In the genomic region with DNA sequence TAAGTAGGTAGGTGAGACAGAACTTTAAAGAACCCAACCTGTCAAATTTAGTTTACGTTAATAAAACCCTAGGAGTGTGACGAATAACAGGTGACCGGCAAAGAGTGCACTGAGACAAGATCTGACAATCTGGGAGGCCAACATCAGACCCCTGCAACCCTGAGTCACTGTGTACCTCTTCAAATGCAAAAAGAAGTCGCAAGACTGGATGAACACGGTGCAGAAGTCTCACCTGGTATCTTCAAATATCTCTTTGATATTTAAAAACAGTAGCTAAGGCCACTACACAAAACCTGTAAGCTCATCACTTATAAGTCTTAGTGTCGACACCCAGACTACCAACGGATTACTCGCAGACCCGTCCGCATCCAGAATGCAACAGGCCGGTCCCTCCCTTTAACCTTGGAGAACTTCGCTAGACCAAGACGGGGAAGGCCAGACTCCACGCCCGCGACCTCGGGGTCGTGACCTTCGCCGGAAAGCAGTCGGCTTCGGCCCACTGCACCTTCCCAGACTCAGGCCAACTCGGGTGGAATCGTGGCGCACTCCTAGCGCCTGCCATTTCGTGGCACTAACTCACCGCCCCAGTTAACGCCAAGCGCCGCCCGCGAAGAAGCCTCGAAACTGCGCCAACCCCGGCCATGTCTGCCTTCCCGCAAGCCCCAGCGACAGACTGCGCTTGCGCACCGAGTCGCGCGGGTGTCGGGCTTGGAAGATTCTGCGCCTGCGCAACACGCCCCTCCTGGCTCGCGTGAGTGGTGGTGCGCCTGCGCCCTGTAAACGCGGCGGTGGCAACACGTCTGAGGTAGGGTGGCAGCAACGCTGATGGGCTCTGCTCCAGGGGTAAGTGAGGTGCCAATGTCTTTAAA, we compare ENCODE assay signal across 8 mouse cellular contexts. TPM values are rescaled to one million over a fixed set of nuclear protein-coding genes. Genes with fewer than 3 reads are reported as not detected.
DNase-seq lines count a peak whose midpoint lies in the region; ATAC-seq and TF ChIP-seq lines count a peak whose summit lies in the region.

TSS of gene Sdha (minus strand) at position 715 of the 869 bp plus-strand sequence.
TSS of gene Ccdc127 (plus strand) at position 744 of the 869 bp plus-strand sequence.

- H3K4me3 ChIP-seq in embryonic facial prominence, embryonic 14.5 days (ENCODE audit: low read depth, low read length): peak within 1 kb of the TSS; percentile 60
- peak within 1 kb of the TSS; percentile 86 for H3K4me3 ChIP-seq in limb, embryonic 14.5 days (replicated peaks; ENCODE audit: low read length)
- peak within 1 kb of the TSS; percentile 83 for H3K4me3 ChIP-seq in midbrain, postnatal 0 days (ENCODE audit: low read depth, low read length)

- peak within 1 kb of the TSS; percentile 57 for H3K4me2 ChIP-seq in embryonic facial prominence, embryonic 14.5 days (ENCODE audit: low read depth, low read length)
- H3K4me2 ChIP-seq in limb, embryonic 14.5 days (replicated peaks; ENCODE audit: low read depth, low read length, severe bottlenecking): peak within 1 kb of the TSS; percentile 59
- H3K4me2 ChIP-seq in midbrain, postnatal 0 days (ENCODE audit: low read depth, low read length, poor library complexity, severe bottlenecking): peak within 1 kb of the TSS; percentile 67

- H3K36me3 ChIP-seq in embryonic facial prominence, embryonic 14.5 days (ENCODE audit: control insufficient read depth, insufficient read depth, low read length): peaks cover 24% of the 10 kb centered on the region
- H3K36me3 ChIP-seq in limb, embryonic 14.5 days (ENCODE audit: control insufficient read depth, insufficient read depth, low read length): 0 out of 2 replicates have a peak, but pooled peaks cover under 1% of the 10 kb centered on the region
- H3K36me3 ChIP-seq in midbrain, postnatal 0 days (ENCODE audit: insufficient read depth, low read length): peaks cover 4% of the 10 kb centered on the region

- no peaks in the 10 kb centered on the region for H3K27me3 ChIP-seq in embryonic facial prominence, embryonic 14.5 days (replicated peaks; ENCODE audit: control insufficient read depth, insufficient read depth, low read length)
- no peaks in the 10 kb centered on the region for H3K27me3 ChIP-seq in limb, embryonic 14.5 days (ENCODE audit: control insufficient read depth, insufficient read depth, low read length)
- no peaks in the 10 kb centered on the region for H3K27me3 ChIP-seq in midbrain, postnatal 0 days (ENCODE audit: insufficient read depth, low read length)

- peak; percentile 95 for DNase-seq in 3T3-L1 (ENCODE audit: low read depth, low spot score)
- peak; percentile 92 to 94 for DNase-seq in adrenal gland, postnatal 4 days (ENCODE audit: low spot score in 2 of 2)
- peak; percentile 98 for DNase-seq in embryonic facial prominence, embryonic 14.5 days (ENCODE audit: low spot score)
- peak; percentile 95 for DNase-seq in heart, adult 8-10 months (ENCODE audit: low spot score)
- peak; percentile 97 for DNase-seq in kidney, adult 9 months
- peak; percentile 95 for DNase-seq in limb, embryonic 14.5 days (ENCODE audit: low spot score)
- peak; percentile 97 for DNase-seq in midbrain, postnatal 0 days (ENCODE audit: low spot score)
- peak; percentile 93 to 95 for DNase-seq in spleen, postnatal 14 days (ENCODE audit: low spot score in 2 of 2)

- peak; percentile 94 for TF ChIP-seq POLR2A in limb, embryonic 14.5 days (IDR thresholded peaks at IDR 0.05; ENCODE audit: borderline replicate concordance, extremely low read depth, insufficient read depth, insufficient read length)

- WGBS in embryonic facial prominence, embryonic 14.5 days: 2% methylated on average over 32 of the region's 57 CpGs
- WGBS in limb, embryonic 14.5 days: 1% methylated on average over 57 of the region's 57 CpGs
- 2% methylated on average over 57 of the region's 57 CpGs for WGBS in midbrain, postnatal 0 days

- no peaks in the 10 kb centered on the region for H3K9me3 ChIP-seq in embryonic facial prominence, embryonic 14.5 days (ENCODE audit: control insufficient read depth, low read length)
- no peaks in the 10 kb centered on the region for H3K9me3 ChIP-seq in limb, embryonic 14.5 days (ENCODE audit: control insufficient read depth, low read length)
- no peaks in the 10 kb centered on the region for H3K9me3 ChIP-seq in midbrain, postnatal 0 days (ENCODE audit: low read length)

- ATAC-seq in embryonic facial prominence, embryonic 14.5 days (ENCODE audit: low read depth): peak; percentile 97
- ATAC-seq in limb, embryonic 14.5 days (ENCODE audit: low FRiP score, low read depth): peak; percentile 96
- ATAC-seq in midbrain, postnatal 0 days (ENCODE audit: low FRiP score): peak; percentile 98

- peak within 1 kb of the TSS; percentile 79 for H3K9ac ChIP-seq in embryonic facial prominence, embryonic 14.5 days (ENCODE audit: low read depth, low read length)
- H3K9ac ChIP-seq in limb, embryonic 14.5 days (ENCODE audit: low read depth, low read length, severe bottlenecking): peak within 1 kb of the TSS; percentile 87
- peak within 1 kb of the TSS; percentile 76 for H3K9ac ChIP-seq in midbrain, postnatal 0 days (replicated peaks; ENCODE audit: low read length, poor library complexity, severe bottlenecking)

- TF ChIP-seq CTCF in midbrain, postnatal 0 days (IDR thresholded peaks at IDR 0.05): peak; percentile 52

- peaks cover 14% of the 10 kb centered on the region for H3K4me1 ChIP-seq in embryonic facial prominence, embryonic 14.5 days (ENCODE audit: control insufficient read depth, insufficient read depth, low read length)
- H3K4me1 ChIP-seq in limb, embryonic 14.5 days (ENCODE audit: control insufficient read depth, insufficient read depth, low read length): peaks cover 11% of the 10 kb centered on the region
- H3K4me1 ChIP-seq in midbrain, postnatal 0 days (ENCODE audit: insufficient read depth, low read length): peaks cover 10% of the 10 kb centered on the region

- H3K27ac ChIP-seq in embryonic facial prominence, embryonic 14.5 days (replicated peaks; ENCODE audit: low read depth, low read length): peak within 1 kb of the TSS; percentile 77
- peak within 1 kb of the TSS; percentile 67 for H3K27ac ChIP-seq in limb, embryonic 14.5 days (replicated peaks; ENCODE audit: low read depth, low read length)
- peak within 1 kb of the TSS; percentile 78 for H3K27ac ChIP-seq in midbrain, postnatal 0 days (ENCODE audit: low read depth, low read length)

RNA-seq across cellular contexts. Expression of gene Sdha, which starts in this region (rescaled TPM):
- 100 to 1,000 TPM; 450 to 473 TPM for total RNA-seq in adrenal gland, postnatal 4 days (2021)
- polyA plus RNA-seq in embryonic facial prominence, embryonic 14.5 days (2014; fragmentation: Nextera tagmentation; extraction: Ambion mirVana): 207 TPM in 2 replicates
- 1,000 to 10,000 TPM; 1,332 to 1,570 (median 1,418) TPM for total RNA-seq in heart, adult 8-10 months (2022)
- 125 and 144 TPM in 2 replicates for polyA plus RNA-seq in limb, embryonic 14.5 days (2012; rRNA removed)
- polyA plus RNA-seq in limb, embryonic 14.5 days (2014; fragmentation: Nextera tagmentation; extraction: Ambion mirVana): 194 and 202 TPM in 2 replicates
- 98.7 and 103 TPM in 2 replicates for total RNA-seq in midbrain, postnatal 0 days (2014; rRNA removed)
- 200 and 211 TPM in 2 replicates for polyA plus RNA-seq in midbrain, postnatal 0 days (2015; fragmentation: Nextera tagmentation; extraction: Ambion mirVana)

RNA-seq across cellular contexts. Expression of gene Ccdc127, which starts in this region (rescaled TPM):
- 10 to 100 TPM; 48.3 to 50.8 TPM for total RNA-seq in adrenal gland, postnatal 4 days (2021)
- 51.0 and 51.7 TPM in 2 replicates for polyA plus RNA-seq in embryonic facial prominence, embryonic 14.5 days (2014; fragmentation: Nextera tagmentation; extraction: Ambion mirVana)
- 10 to 100 TPM; 45.4 to 51.8 (median 48.5) TPM for total RNA-seq in heart, adult 8-10 months (2022)
- 12.2 and 22.0 TPM in 2 replicates for polyA plus RNA-seq in limb, embryonic 14.5 days (2012; rRNA removed)
- polyA plus RNA-seq in limb, embryonic 14.5 days (2014; fragmentation: Nextera tagmentation; extraction: Ambion mirVana): 49.4 and 50.3 TPM in 2 replicates
- total RNA-seq in midbrain, postnatal 0 days (2014; rRNA removed): 20.6 and 20.9 TPM in 2 replicates
- polyA plus RNA-seq in midbrain, postnatal 0 days (2015; fragmentation: Nextera tagmentation; extraction: Ambion mirVana): 36.6 and 39.0 TPM in 2 replicates

Comparison
In these comparisons a context has a peak if more than half of its experiments do, and no peak if none do; other contexts are left out.
1. Peak in every context shown above with its lines: DNase-seq, ATAC-seq, H3K4me3 ChIP-seq and H3K27ac ChIP-seq.